25 mouse cellular contexts compared by ENCODE assay signal in genomic region chr19:38549487-38550058, GRCm38 (mm10).
DNase-seq lines count a peak whose midpoint lies in the region; ATAC-seq and TF ChIP-seq lines count a peak whose summit lies in the region.
"Had no signal": no experiment of that assay in that cellular context is flagged by ENCODE, and none has a peak within 500 bp of the region (broad histone marks: within the 10 kb centered on the region; RNA-seq: fewer than 3 reads in every experiment).

No protein-coding gene starts in this region.

- no peak for DNase-seq in limb, embryonic 10.5 days (ENCODE audit: low spot score)
- DNase-seq in NIH3T3 (ENCODE audit: low read depth), result peak; percentile 44
- DNase-seq in limb, embryonic 14.5 days (ENCODE audit: low spot score), result peak; percentile 25
- no peak for DNase-seq in gastrocnemius, postnatal 36 days
- DNase-seq in ovary, postnatal 10 days (ENCODE audit: low spot score), result no peak
- DNase-seq: adrenal gland, adult 2 months; adrenal gland, postnatal 36 days; cerebellum, adult 11 months; cerebellum, adult 2 months; cerebellum, adult 9-11 months; cerebellum, postnatal 25 days; gastrocnemius, postnatal 25 days; heart, adult 2 months; heart, postnatal 14 days; heart, postnatal 4 days had no signal

- H3K4me2 ChIP-seq in limb, embryonic 12.5 days, result no peak overlapping the region
- H3K4me2 ChIP-seq in limb, embryonic 14.5 days (replicated peaks; ENCODE audit: low read depth, low read length, severe bottlenecking), result no peak overlapping the region
- H3K4me2 ChIP-seq: embryonic facial prominence, embryonic 12.5 days; embryonic facial prominence, embryonic 15.5 days; forebrain, embryonic 15.5 days; heart, embryonic 13.5 days; hindbrain, embryonic 14.5 days had no signal

- H3K9me3 ChIP-seq in limb, embryonic 12.5 days, result no peaks in the 10 kb centered on the region
- no peaks in the 10 kb centered on the region for H3K9me3 ChIP-seq in limb, embryonic 10.5 days (replicated peaks)
- peaks cover 6% of the 10 kb centered on the region; the same call in 1 of the 2 replicates for H3K9me3 ChIP-seq in limb, embryonic 14.5 days (ENCODE audit: control insufficient read depth, low read length)
- H3K9me3 ChIP-seq: embryonic facial prominence, embryonic 12.5 days; embryonic facial prominence, embryonic 15.5 days; forebrain, embryonic 15.5 days; heart, embryonic 10.5 days had no signal

- H3K4me1 ChIP-seq in limb, embryonic 12.5 days (replicated peaks), result peaks cover 13% of the 10 kb centered on the region
- no peaks in the 10 kb centered on the region for H3K4me1 ChIP-seq in limb, embryonic 10.5 days
- peaks cover 13% of the 10 kb centered on the region for H3K4me1 ChIP-seq in limb, embryonic 14.5 days (ENCODE audit: control insufficient read depth, insufficient read depth, low read length)
- H3K4me1 ChIP-seq: embryonic facial prominence, embryonic 15.5 days; forebrain, embryonic 15.5 days; heart, embryonic 10.5 days had no signal

- H3K9ac ChIP-seq in limb, embryonic 12.5 days (replicated peaks), result no peak overlapping the region
- no peak overlapping the region for H3K9ac ChIP-seq in limb, embryonic 14.5 days (ENCODE audit: low read depth, low read length, severe bottlenecking)
- H3K9ac ChIP-seq: embryonic facial prominence, embryonic 12.5 days; embryonic facial prominence, embryonic 15.5 days; forebrain, embryonic 15.5 days; heart, embryonic 13.5 days; hindbrain, embryonic 14.5 days had no signal

- 53% methylated on average over 8 of the region's 8 CpGs for WGBS in limb, embryonic 12.5 days
- 90% methylated on average over 8 of the region's 8 CpGs for WGBS in limb, embryonic 10.5 days
- WGBS in limb, embryonic 14.5 days, result 31% methylated on average over 8 of the region's 8 CpGs

- 0 out of 2 replicates have a peak overlapping the region, but pooled peaks have one; percentile 29 for H3K27ac ChIP-seq in limb, embryonic 12.5 days
- H3K27ac ChIP-seq in limb, embryonic 10.5 days, result no peak overlapping the region
- no peak overlapping the region for H3K27ac ChIP-seq in limb, embryonic 14.5 days (replicated peaks; ENCODE audit: low read depth, low read length)
- H3K27ac ChIP-seq: embryonic facial prominence, embryonic 12.5 days; embryonic facial prominence, embryonic 15.5 days; forebrain, embryonic 15.5 days; heart, adult 2 months; heart, embryonic 10.5 days; heart, embryonic 13.5 days; hindbrain, embryonic 14.5 days; hindbrain, postnatal 0 days had no signal

- TF ChIP-seq POLR2A in limb, embryonic 14.5 days (IDR thresholded peaks at IDR 0.05; ENCODE audit: borderline replicate concordance, extremely low read depth, insufficient read depth, insufficient read length), result no peak

- H3K36me3 ChIP-seq in limb, embryonic 12.5 days, result no peaks in the 10 kb centered on the region
- H3K36me3 ChIP-seq in limb, embryonic 10.5 days, result no peaks in the 10 kb centered on the region
- H3K36me3 ChIP-seq in limb, embryonic 14.5 days (ENCODE audit: control insufficient read depth, insufficient read depth, low read length), result no peaks in the 10 kb centered on the region
- H3K36me3 ChIP-seq: embryonic facial prominence, embryonic 12.5 days; embryonic facial prominence, embryonic 15.5 days; forebrain, embryonic 15.5 days; heart, embryonic 10.5 days had no signal

- intact Hi-C loops in gastrocnemius, postnatal 36 days (cut with DNase I), result no loop called here

- no peak overlapping the region for H3K4me3 ChIP-seq in limb, embryonic 12.5 days (replicated peaks)
- no peak overlapping the region for H3K4me3 ChIP-seq in limb, embryonic 10.5 days
- no peak overlapping the region for H3K4me3 ChIP-seq in limb, embryonic 14.5 days (replicated peaks; ENCODE audit: low read length)
- H3K4me3 ChIP-seq: embryonic facial prominence, embryonic 12.5 days; embryonic facial prominence, embryonic 15.5 days; forebrain, embryonic 15.5 days; heart, adult 2 months; heart, embryonic 10.5 days; heart, embryonic 13.5 days had no signal

- ATAC-seq in limb, embryonic 12.5 days (ENCODE audit: insufficient number of reproducible peaks, insufficient read depth, low FRiP score, low TSS enrichment, low read depth), result no peak
- ATAC-seq in limb, embryonic 14.5 days (ENCODE audit: low FRiP score, low read depth), result peak; percentile 60; the same call in 1 of the 2 replicates
- ATAC-seq: forebrain, embryonic 15.5 days; hindbrain, postnatal 0 days; inflammation-experienced regulatory T-cells, adult 6 months; Patski had no signal

- no peaks in the 10 kb centered on the region for H3K27me3 ChIP-seq in limb, embryonic 12.5 days
- no peaks in the 10 kb centered on the region for H3K27me3 ChIP-seq in limb, embryonic 10.5 days (ENCODE audit: low read depth, poor library complexity, severe bottlenecking)
- H3K27me3 ChIP-seq in limb, embryonic 14.5 days (ENCODE audit: control insufficient read depth, insufficient read depth, low read length), result no peaks in the 10 kb centered on the region
- H3K27me3 ChIP-seq: embryonic facial prominence, embryonic 12.5 days; embryonic facial prominence, embryonic 15.5 days; forebrain, embryonic 15.5 days; heart, embryonic 13.5 days; Patski had no signal

Comparison
In these comparisons a context has a peak if more than half of its experiments do, and no peak if none do; other contexts are left out.
1. DNase-seq: peak in NIH3T3 (single experiment) and limb, embryonic 14.5 days (single experiment); none in limb, embryonic 10.5 days (single experiment), gastrocnemius, postnatal 36 days (0 of 2) and ovary, postnatal 10 days (single experiment).